Mouse (Mus musculus) gastrocnemius, postnatal 10 days (tissue): ENCODE results near the gene Syt9. TPM values are rescaled to one million over a fixed set of nuclear protein-coding genes. Genes with fewer than 3 reads are reported as not detected.

Experiments used
- DNase-seq: peaks from one replicate; pipeline ENCODE4 v3.0.0; 2021; ENCODE audit warnings: mixed read lengths
- total RNA-seq, 2 experiments: library from RNA; stranded (reverse); gene quantifications; 2 replicates each; pipeline ENCODE4 v1.2.3; 2021

Gene Syt9
- total RNA-seq, 2 experiments from 2014 or later = 1.0 to 2.2 TPM

DNA sequence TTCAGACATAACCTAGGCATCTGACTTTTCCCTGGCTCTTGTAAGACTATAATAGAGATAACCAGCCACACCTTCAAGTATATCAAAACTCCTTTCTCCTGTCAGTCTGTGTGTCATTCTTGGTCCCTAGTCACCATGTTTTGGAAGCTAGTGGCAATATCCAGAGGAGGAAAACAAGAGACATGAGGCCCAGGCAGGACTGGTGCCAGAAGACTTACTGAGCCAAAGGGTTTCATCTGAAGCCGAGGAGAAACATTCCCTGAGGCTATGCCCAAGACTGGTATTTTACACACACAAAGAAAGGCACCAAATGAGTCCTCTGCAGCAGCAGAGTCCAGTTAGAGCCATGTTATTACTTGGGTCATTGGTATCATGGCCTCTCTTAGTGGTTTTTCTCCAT, 174.5 kb downstream of the Syt9 start:
- DNase-seq = peak; percentile 14

DNA sequence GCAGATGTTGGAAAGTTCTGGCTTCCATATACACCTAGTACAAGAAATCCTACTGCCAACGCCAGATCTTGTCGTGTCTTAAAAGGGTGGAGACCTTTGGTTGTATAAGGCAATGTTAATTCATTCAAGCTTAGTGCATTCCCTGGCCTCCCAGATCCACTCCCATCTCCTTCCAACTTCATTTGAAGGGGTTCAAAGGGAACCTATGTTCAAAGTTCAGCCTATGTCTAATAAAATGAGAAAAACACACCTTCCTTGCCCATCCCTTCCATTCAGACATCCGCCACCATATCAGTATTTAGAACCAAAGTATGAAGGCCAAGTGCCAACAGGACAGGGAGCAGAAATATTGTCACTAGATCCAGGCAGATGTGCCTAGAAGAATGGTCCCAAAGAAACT, 177.3 kb downstream of the Syt9 start:
- no peak for DNase-seq

GRCm38 (mm10) chr7:107553461-107553860, 182.9 kb downstream of the Syt9 start:
- no peak for DNase-seq

DNA sequence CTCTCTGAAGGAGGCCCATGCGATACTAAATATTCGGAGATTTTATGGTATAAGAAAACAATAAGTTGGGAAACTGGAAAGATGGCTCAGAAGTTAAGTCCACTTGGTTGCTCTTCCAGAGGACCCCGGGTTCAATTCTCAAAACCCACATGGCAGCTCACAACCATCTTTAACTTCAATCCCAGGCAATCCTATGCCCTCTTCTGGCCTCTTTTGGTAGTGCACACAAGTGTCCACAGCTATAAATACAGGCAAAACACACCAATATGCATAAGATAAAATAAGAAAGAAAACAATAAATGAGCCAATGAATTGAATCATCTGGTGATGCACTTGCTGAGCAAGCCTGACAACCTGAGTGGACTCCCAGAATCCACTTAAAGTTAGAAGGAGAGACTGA, 185.4 kb downstream of the Syt9 start:
- DNase-seq = no peak

GRCm38 (mm10) chr7:107560675-107561074, 190.1 kb downstream of the Syt9 start:
- DNase-seq = no peak

GRCm38 (mm10) chr7:107561584-107561983, 191.1 kb downstream of the Syt9 start:
- no peak for DNase-seq

- no peak for DNase-seq
Measured at GRCm38 (mm10) chr7:107563727-107564126, 193.2 kb downstream of the Syt9 start.

DNA sequence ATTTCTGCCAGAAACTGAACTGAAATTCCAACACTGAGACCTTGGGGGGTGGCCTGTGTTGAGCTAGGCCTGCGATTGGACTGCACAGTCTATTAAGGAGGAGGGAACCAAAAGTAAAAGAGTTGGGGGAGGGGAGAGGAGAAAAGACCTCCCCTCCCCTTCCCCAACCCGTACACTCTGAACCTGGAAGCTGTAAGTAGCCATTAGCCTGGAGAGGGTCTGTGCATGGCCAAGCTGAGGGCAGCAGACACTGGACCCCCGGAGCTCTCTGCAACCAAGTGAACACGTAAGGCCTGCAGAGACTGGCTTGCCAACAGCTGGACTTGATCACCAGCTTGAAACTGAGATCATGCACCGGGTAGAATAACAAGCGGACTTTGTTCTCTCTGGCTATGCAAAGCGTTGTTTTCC, 196.7 kb downstream of the Syt9 start, which contains the start of gene Olfml1:
TSS of gene Olfml1 (plus strand) at position 186 of the 411 bp plus-strand sequence.
- peak; percentile 40 for DNase-seq

DNA sequence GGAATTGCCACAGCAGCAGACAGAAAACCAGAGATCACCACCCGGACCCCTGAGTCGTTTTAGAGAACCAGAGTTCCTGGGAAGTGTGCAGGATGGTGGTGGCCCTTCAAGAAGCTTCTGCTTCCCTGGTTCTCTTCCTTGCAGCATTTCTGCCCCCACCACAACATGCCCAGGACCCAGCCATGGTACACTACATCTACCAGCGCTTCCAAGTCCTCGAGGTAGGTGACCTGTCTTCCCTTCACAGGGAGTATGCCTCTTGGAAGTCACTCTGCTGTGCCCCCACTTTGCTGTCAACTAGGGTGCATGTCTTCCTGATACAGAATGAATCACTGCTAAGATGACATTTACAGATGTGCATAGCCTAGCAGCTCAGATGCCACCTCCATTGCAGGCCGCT, 197.1 kb downstream of the Syt9 start:
- DNase-seq = no peak

GRCm38 (mm10) chr7:107568971-107569370, 198.4 kb downstream of the Syt9 start:
- no peak for DNase-seq

DNA sequence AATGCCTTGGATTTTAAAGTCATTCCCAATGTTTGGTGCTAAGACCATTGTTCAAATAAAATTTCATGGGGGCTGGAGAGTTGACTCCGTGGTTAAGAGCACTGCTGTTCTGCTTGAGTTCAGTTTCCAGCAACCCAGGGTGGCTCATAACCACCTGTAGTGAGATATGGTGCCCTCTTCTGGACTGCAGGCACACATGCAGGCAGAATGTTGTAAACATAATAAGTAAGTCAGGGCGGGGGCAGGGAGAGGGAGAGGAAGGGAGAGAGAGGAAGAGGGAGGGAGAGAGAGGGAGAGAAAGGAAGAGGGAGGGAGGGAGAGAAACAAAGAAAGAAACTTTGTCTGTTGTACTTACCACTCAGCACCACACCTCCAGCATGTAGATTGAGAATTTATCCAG, 203.3 kb downstream of the Syt9 start:
- DNase-seq = no peak

GRCm38 (mm10) chr7:107574276-107574675, 203.7 kb downstream of the Syt9 start:
- DNase-seq = no peak

DNA sequence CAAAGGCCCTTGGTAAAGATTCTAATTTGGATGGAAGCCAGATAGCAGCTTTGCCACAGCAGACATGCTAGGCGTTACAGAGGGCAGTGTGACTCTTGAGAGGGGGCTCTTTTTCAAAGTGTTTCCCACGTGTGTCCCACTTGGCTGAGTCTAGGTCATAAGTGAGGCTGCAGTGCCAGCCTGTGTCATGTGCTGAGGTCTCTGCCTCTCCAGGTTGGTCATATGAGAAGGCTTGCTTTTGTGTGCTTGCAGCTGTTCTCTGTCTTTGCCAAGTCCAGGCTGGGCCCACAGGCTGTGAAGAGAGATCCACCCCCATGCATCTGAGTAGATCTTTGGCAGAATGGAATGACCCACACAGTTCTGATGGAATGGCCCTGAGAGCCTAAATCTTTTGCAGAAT, 222.1 kb downstream of the Syt9 start:
- peak; percentile 12 for DNase-seq

DNA sequence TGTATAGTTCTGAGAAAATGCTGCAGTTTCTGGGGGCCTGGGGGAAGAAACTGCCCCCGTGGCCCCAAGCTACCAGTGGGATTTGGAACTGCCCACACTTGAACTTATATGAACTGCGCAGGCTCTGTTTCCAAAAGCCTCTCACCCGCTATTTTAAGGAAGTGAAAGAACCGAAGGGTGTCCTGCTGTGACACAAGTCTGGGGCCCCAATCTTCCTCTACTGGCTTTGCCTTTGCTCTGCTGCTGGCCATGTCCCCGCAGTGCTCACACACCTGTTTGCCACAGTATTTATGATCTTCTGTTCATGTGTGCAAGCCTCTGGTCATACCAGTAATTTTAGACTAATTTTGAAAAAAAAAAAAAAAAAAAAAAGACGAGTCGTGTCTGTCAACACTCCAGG, 223.4 kb downstream of the Syt9 start:
- DNase-seq = peak; percentile 14

DNA sequence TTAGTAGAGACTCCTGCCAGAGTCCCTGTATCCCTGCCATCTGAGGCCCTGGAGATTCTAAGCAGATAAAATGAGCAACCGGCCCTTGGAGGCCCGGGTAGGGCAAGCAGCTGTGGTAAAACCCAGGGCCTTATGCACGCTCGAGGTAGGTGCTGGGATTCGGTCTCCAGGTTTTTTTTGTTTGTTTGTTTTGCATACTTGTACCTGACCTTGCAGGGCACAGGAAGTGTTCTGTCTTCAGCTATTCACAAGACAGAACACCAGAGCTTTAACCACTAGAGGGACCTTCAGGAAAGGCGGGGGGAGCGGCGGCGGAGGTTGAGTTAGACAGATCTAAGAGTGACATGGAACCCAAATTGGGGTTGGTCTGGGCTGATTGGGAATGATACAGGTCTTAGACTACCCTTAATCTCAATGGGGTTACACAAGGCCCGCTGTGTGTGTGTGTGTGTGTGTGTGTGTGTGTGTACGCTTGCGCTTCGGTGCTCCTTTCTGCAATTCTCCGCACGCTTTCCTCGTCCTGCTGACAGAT, 223.9 kb downstream of the Syt9 start:
- DNase-seq = peak; percentile 49

- peak; percentile 92 for DNase-seq
Measured at GRCm38 (mm10) chr7:107594857-107595402, 224.4 kb downstream of the Syt9 start, which contains the start of gene Ppfibp2. Gene Ppfibp2 (plus strand): TSS chr7:107595207.

DNA sequence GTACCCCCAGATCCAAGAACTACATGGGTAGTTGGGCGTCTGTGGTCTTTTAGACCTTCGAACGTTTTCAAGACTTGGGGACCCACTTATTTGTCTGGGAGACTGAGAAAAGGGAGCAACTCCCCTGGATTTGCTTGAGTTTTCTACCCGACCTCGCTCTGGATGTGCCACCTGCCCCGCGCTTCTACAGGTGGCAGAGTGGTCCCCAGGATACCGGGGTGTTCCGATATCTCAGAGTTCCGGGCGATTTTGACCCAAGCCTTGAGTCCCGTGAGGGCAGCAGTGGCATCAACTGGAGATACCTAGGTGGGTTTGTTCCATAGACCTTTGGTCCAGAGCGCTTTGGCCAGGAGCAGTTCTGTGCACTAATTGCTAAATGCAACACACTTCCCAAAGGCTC, 224.9 kb downstream of the Syt9 start:
- DNase-seq = no peak

DNA sequence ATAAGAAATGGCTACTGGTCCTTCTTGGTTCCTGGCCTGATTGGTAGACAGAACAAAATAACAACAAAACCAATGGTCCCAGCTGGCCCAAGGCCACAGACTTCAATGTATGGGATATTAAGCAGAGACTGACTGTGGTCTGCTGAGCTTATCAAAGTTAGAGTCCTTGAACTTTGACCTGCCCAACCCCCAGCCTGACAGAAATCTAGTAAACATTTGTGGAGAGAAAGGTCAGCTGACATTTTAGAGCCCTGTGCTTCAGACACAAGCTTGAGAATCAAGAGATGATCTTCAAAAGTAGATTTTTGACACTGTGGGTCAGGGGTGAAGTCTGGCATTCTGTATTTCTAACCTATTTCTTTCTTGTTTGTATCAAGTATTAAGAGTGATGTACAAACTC, 226.2 kb downstream of the Syt9 start:
- no peak for DNase-seq

- no peak for DNase-seq
Measured at GRCm38 (mm10) chr7:107597956-107598355, 227.4 kb downstream of the Syt9 start.

Other genes starting within 250 kb of the Syt9 start
- gene Olfr715, start 239.6 kb upstream of the Syt9 start, total RNA-seq = not detected
- gene Olfr716, start 232.4 kb upstream of the Syt9 start, total RNA-seq = not detected
- not detected for gene Nlrp14, start 203.7 kb upstream of the Syt9 start, total RNA-seq
- gene Rbmxl2, start 161.3 kb upstream of the Syt9 start, total RNA-seq = not detected
- gene Olfml1, start 196.7 kb downstream of the Syt9 start, total RNA-seq = 10 to 100 TPM; 10.5 to 12.7 TPM
- 10 to 100 TPM; 16.8 to 20.1 TPM for gene Ppfibp2, start 224.5 kb downstream of the Syt9 start, total RNA-seq